Mouse (Mus musculus) forebrain, embryonic 16.5 days (tissue): ENCODE data around the gene Flt3l. TPM values are rescaled to one million over a fixed set of nuclear protein-coding genes. Genes with fewer than 3 reads are reported as not detected.

Experiments used
- ATAC-seq: fragments of 200-750 bp; cut with Nextera tagmentation; 2 replicates; pipeline ENCODE4 v1.8.0; 2017; ENCODE audit warnings: mild to moderate bottlenecking, moderate library complexity
- H3K27ac ChIP-seq: fragments of 300-500 bp; sonication (generic); 2 replicates; pipeline ENCODE4 v1.5.1; 2014; ENCODE audit warnings: low read length, control low read depth
- H3K27me3 ChIP-seq: fragments of 300-500 bp; sonication (generic); replicated peaks from 2 replicates; pipeline ENCODE4 v1.6.1; 2014; ENCODE audit warnings: low read length; ENCODE audit not compliant: control insufficient read depth, insufficient read depth
- H3K36me3 ChIP-seq: fragments of 300-500 bp; sonication (generic); 2 replicates; pipeline ENCODE4 v1.6.1; 2014; ENCODE audit not compliant: control insufficient read depth, insufficient read depth
- H3K4me1 ChIP-seq: fragments of 300-500 bp; sonication (generic); replicated peaks from 2 replicates; pipeline ENCODE4 v1.6.1; 2014; ENCODE audit warnings: low read length; ENCODE audit not compliant: control insufficient read depth, insufficient read depth
- H3K4me2 ChIP-seq: fragments of 300-500 bp; sonication (generic); 2 replicates; pipeline ENCODE4 v1.6.1; 2014; ENCODE audit warnings: mild to moderate bottlenecking, low read length, control low read depth
- H3K4me3 ChIP-seq: fragments of 300-500 bp; sonication (generic); replicated peaks from 2 replicates; pipeline ENCODE4 v1.5.1; 2014; ENCODE audit warnings: mild to moderate bottlenecking, low read length, control low read depth
- H3K9ac ChIP-seq: fragments of 300-500 bp; sonication (generic); replicated peaks from 2 replicates; pipeline ENCODE4 v1.6.1; 2014; ENCODE audit warnings: low read depth, low read length, control low read depth
- H3K9me3 ChIP-seq: fragments of 300-500 bp; sonication (generic); 2 replicates; pipeline ENCODE4 v1.6.1; 2016; ENCODE audit warnings: low read length; ENCODE audit not compliant: control insufficient read depth
- WGBS: fragments of 180-500 bp; shearing (Covaris S2); extraction: QIAGEN DNeasy Blood & Tissue Kit; methylation state at CpG from one replicate; pipeline ENCODE4 v1.1.7; 2014; 5-methylcytosine and 5-hydroxymethylcytosine counted together
- polyA plus RNA-seq: library from polyadenylated mRNA; unstranded; fragments of >200 nt; fragmentation: Nextera tagmentation; extraction: Ambion mirVana; gene quantifications from 2 replicates; pipeline ENCODE4 v1.2.1, GENCODE M21; 2015

The Flt3l gene
- polyA plus RNA-seq, 1 experiment from 2014 or later = 1.4 TPM

GRCm38 (mm10) chr7:45166950-45167401 lies 30.7 kb upstream of the Flt3l start:
- WGBS = 16% methylated on average over 10 of the region's 10 CpGs
- Histone ChIP-seq H3K9me3 (no peaks in the 10 kb centered on the region), H3K4me3 (no peak overlapping the region; the same call in 1 of the 2 replicates), H3K9ac (no peak overlapping the region), H3K4me2 (peak overlapping the region; percentile 44), H3K27me3 (peaks cover 49% of the 10 kb centered on the region), H3K4me1 (peaks cover 44% of the 10 kb centered on the region), H3K27ac (peak overlapping the region; percentile 58), H3K36me3 (no peaks in the 10 kb centered on the region)
- no peak for ATAC-seq

- peaks cover 44% of the 10 kb centered on the region for H3K4me1 ChIP-seq
- no peaks in the 10 kb centered on the region for H3K9me3 ChIP-seq
- H3K4me3 ChIP-seq = peak overlapping the region; percentile 53; the same call in 1 of the 2 replicates
- H3K36me3 ChIP-seq = no peaks in the 10 kb centered on the region
- ATAC-seq = no peak
- peak overlapping the region; percentile 22; the same call in 1 of the 2 replicates for H3K9ac ChIP-seq
- H3K4me2 ChIP-seq = peak overlapping the region; percentile 51
- no peak overlapping the region for H3K27ac ChIP-seq
- 37% methylated on average over 11 of the region's 11 CpGs for WGBS
- peaks cover 49% of the 10 kb centered on the region for H3K27me3 ChIP-seq
These were observed 29.5 kb upstream of the Flt3l start for GRCm38 (mm10) chr7:45165701-45166100.

GRCm38 (mm10) chr7:45164833-45165232 lies 28.6 kb upstream of the Flt3l start:
- ATAC-seq = no peak
- H3K4me2 ChIP-seq = peak overlapping the region; percentile 51
- H3K27ac ChIP-seq = no peak overlapping the region
- H3K9me3 ChIP-seq = no peaks in the 10 kb centered on the region
- H3K4me1 ChIP-seq = peaks cover 44% of the 10 kb centered on the region
- H3K4me3 ChIP-seq = peak overlapping the region; percentile 53
- peaks cover 46% of the 10 kb centered on the region for H3K27me3 ChIP-seq
- no peaks in the 10 kb centered on the region for H3K36me3 ChIP-seq
- WGBS = 45% methylated on average over 5 of the region's 5 CpGs
- H3K9ac ChIP-seq = peak overlapping the region; percentile 63

GRCm38 (mm10) chr7:45163735-45164490 lies 27.7 kb upstream of the Flt3l start, which contains the start of gene Slc17a7:
TSS of gene Slc17a7 (plus strand) at chr7:45163949.
- Histone ChIP-seq H3K4me1 (peaks cover 42% of the 10 kb centered on the region), H3K4me3 (peak within 1 kb of the TSS; percentile 53), H3K27ac (0 out of 2 replicates have a peak within 1 kb of the TSS, but pooled peaks have one; percentile 3), H3K9me3 (no peaks in the 10 kb centered on the region), H3K27me3 (peaks cover 39% of the 10 kb centered on the region), H3K4me2 (peak within 1 kb of the TSS; percentile 51), H3K36me3 (no peaks in the 10 kb centered on the region; the same call in 1 of the 2 replicates), H3K9ac (peak within 1 kb of the TSS; percentile 63)
- ATAC-seq = no peak
- whole genome bisulfite sequencing = 1% methylated on average over 41 of the region's 41 CpGs

- ATAC-seq = no peak
- Histone ChIP-seq H3K27ac (no peak overlapping the region), H3K4me3 (no peak overlapping the region), H3K4me2 (no peak overlapping the region; the same call in 1 of the 2 replicates), H3K9ac (no peak overlapping the region), H3K9me3 (no peaks in the 10 kb centered on the region), H3K4me1 (peaks cover 34% of the 10 kb centered on the region), H3K36me3 (no peaks in the 10 kb centered on the region; the same call in 1 of the 2 replicates), H3K27me3 (peaks cover 33% of the 10 kb centered on the region)
- 72% methylated on average over 9 of the region's 9 CpGs for WGBS
These were observed 26.9 kb upstream of the Flt3l start for GRCm38 (mm10) chr7:45162996-45163615.

GRCm38 (mm10) chr7:45162551-45162950 lies 26.3 kb upstream of the Flt3l start:
- Histone ChIP-seq H3K4me3 (peak overlapping the region; percentile 38), H3K27ac (no peak overlapping the region), H3K4me2 (peak overlapping the region; percentile 55), H3K9me3 (no peaks in the 10 kb centered on the region), H3K4me1 (peaks cover 29% of the 10 kb centered on the region), H3K27me3 (peaks cover 28% of the 10 kb centered on the region), H3K36me3 (no peaks in the 10 kb centered on the region; the same call in 1 of the 2 replicates), H3K9ac (no peak overlapping the region)
- 26% methylated on average over 6 of the region's 6 CpGs for WGBS
- ATAC-seq = no peak

GRCm38 (mm10) chr7:45161612-45162473 lies 25.6 kb upstream of the Flt3l start:
- Histone ChIP-seq H3K4me3 (peak overlapping the region; percentile 38), H3K4me1 (peaks cover 24% of the 10 kb centered on the region), H3K27me3 (peaks cover 28% of the 10 kb centered on the region), H3K4me2 (peak overlapping the region; percentile 55), H3K27ac (0 out of 2 replicates have a peak overlapping the region, but pooled peaks have one; percentile 25), H3K36me3 (no peaks in the 10 kb centered on the region; the same call in 1 of the 2 replicates), H3K9me3 (no peaks in the 10 kb centered on the region), H3K9ac (no peak overlapping the region)
- ATAC-seq = peak; percentile 92
- 4% methylated on average over 35 of the region's 35 CpGs for WGBS

- no peak overlapping the region for H3K9ac ChIP-seq
- no peak for ATAC-seq
- H3K27me3 ChIP-seq = peaks cover 20% of the 10 kb centered on the region
- 83% methylated on average over 3 of the region's 3 CpGs for WGBS
- no peak overlapping the region for H3K27ac ChIP-seq
- H3K9me3 ChIP-seq = no peaks in the 10 kb centered on the region
- H3K4me1 ChIP-seq = peaks cover 24% of the 10 kb centered on the region
- H3K4me2 ChIP-seq = no peak overlapping the region
- H3K36me3 ChIP-seq = no peaks in the 10 kb centered on the region; the same call in 1 of the 2 replicates
- no peak overlapping the region for H3K4me3 ChIP-seq
These were observed 24.6 kb upstream of the Flt3l start for GRCm38 (mm10) chr7:45160866-45161265.
